Mouse (Mus musculus) heart, adult 8-10 months (tissue): ENCODE measurements around the gene Fn3krp. TPM values are rescaled to one million over a fixed set of nuclear protein-coding genes. Genes with fewer than 3 reads are reported as not detected.
A peak's percentile ranks its signal among the peaks of the same experiment; 100 is the strongest.

Experiments
- DNase-seq: peaks from one replicate; pipeline ENCODE4 v3.0.0; 2022; ENCODE audit warnings: low spot score
- total RNA-seq, 4 experiments: library from RNA; stranded (reverse); gene quantifications; 2 replicates each; pipeline ENCODE4 v1.2.4; 2022

The Fn3krp gene
- total RNA-seq = 1 to 10 TPM; 4.8 to 6.5 (median 5.4) TPM

DNA sequence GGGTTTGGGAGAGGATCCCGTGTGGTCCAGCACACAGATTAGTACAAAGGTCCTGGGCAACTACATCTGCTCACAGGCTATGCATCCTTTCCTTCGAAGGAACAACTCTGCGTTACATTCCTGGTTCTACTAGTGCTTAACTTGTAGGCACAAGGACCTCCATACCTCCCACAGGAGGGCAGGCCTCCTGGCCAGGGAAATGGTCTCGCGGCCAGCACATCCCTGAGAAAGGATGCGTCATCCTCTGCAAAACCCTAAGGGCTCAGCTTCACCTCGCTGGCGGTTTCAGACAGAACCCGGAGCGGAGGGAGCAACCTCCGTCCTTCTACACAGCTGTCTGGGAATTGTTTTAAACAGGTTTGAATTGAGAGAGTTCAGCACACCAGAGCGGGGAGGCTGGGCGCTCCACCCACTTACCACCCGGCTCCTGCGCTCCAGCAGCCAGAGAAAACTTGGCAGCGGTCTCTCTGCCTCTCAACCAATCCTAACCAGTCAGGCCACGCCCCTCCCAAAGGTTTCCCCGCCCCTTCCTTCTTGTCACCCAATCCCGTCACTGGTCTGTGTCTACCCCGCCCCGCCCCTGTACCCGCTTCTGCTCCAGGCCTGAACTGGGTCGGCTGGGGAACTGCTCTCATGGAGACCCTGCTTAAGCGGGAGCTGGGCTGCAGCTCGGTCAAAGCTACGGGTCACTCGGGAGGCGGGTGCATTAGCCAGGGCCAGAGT lies at the start of gene Fn3krp:
Fn3krp (plus strand) TSS at position 572 of the 723 bp plus-strand sequence.
- peak; percentile 100 for DNase-seq

GRCm38 (mm10) chr11:121373305-121373704 lies 47.9 kb upstream of the Fn3krp start:
- no peak for DNase-seq

DNA sequence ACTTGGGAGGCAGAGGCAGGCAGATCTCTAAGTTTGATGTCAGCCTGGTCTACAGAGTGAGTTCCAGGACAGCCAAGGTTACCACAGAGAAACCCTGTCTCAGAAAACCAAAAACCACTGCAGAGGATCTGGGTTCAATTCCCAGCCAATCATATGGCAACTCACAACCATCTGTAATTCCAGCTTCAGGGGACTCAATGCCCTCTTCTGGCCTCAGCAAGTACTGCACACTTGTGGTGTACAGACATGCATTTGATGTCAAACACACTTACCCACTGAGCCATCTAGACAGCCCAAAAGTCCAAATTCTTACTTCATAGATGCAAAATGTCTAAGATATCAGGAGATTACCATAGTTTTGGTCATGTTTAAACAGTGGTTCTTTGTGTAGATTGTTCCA lies 42.6 kb upstream of the Fn3krp start:
- no peak for DNase-seq

GRCm38 (mm10) chr11:121380294-121380693 lies 40.9 kb upstream of the Fn3krp start:
- DNase-seq = no peak

DNA sequence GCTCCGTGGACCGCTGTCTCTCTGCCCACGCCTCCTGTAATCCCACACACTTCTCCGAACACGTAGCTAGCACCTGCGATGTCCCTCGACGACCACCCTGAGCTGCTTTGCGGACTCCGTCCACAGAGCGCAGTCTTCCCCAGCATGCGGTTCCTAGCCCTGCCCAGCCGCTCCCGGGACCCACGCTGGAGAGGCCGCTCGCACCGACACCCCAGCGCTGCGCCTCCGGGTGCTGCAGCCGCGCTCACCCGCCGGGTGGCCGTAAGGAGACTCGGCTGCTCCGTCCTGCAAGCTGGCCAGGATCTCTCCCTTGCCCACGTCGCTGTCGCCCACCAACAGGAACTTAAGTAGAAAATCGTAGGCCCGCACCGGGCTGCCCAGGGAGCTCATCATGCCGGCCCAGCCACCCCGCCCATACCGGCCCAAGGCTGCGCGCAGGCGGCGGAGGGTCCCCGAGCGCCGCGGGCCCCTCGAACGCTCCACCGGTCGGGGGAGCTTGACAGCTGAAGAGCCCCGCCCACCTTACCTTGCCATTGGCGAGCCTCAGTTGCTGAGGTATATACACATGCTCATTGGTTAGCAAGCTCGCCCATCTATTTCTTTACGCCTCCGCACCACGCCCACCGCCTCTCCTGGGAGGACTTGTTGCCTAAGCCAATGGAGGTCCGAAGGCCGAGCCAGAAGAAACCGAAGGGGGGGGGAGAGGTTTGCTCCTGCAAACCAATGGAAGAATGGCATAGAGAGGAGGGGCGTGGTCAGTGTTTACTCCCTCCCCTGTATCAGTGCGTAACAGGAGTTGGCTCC lies 33.2 kb upstream of the Fn3krp start, which contains the start of gene Rab40b:
Rab40b (minus strand) TSS at position 502 of the 804 bp plus-strand sequence.
- DNase-seq = peak; percentile 87

DNA sequence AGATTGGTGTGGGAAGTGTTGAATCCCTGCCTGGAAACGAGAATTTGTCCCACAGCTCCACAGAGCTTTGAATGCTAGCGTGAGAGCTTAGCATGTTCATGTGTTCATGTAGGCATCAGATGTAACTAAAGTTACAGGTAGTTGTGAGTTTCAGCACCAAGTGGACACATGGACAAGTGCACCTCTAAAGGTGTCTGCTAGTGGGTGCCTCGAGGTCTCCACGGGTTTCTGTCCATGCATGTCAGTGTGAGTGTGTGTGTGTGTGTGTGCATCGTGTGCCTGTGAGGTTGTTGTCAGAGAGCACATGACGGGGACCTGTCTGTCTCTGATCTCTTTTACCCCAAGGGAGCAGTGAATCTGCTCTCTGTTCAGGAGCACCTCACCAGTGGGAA lies 32.7 kb upstream of the Fn3krp start:
- DNase-seq = no peak

GRCm38 (mm10) chr11:121390793-121391192 lies 30.4 kb upstream of the Fn3krp start:
- DNase-seq = no peak

DNA sequence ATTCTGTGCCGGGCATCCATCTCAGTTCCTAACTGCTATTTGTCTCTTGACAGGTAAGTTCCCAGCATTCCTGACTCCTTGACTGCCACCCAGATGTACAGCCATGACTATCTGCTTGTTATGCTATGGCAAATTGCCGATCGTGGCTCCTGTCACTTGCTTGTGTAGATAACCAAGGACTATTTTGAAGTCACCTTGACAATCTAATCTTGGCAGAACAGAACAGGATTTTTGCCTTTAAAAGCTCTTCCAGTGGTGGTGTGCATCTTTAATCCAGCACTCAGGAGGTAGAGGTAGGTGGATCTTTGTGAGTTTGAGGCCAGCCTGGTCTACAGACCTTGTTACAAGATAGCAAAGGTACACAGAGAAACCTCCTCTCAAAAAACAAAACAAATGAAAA lies 28.8 kb upstream of the Fn3krp start:
- DNase-seq = no peak

- DNase-seq = no peak
Observed at GRCm38 (mm10) chr11:121407366-121408155, 13.6 kb upstream of the Fn3krp start.

GRCm38 (mm10) chr11:121414762-121415161 lies 6.4 kb upstream of the Fn3krp start:
- DNase-seq = no peak

- no peak for DNase-seq
Observed at GRCm38 (mm10) chr11:121415351-121415750, 5.8 kb upstream of the Fn3krp start.

GRCm38 (mm10) chr11:121417971-121418370 lies 3.2 kb upstream of the Fn3krp start:
- DNase-seq = no peak

- DNase-seq = no peak
Observed at GRCm38 (mm10) chr11:121418932-121419331, 2.3 kb upstream of the Fn3krp start.

GRCm38 (mm10) chr11:121420379-121420778 lies 822 bp upstream of the Fn3krp start:
- DNase-seq = no peak

- no peak for DNase-seq
Observed at GRCm38 (mm10) chr11:121421553-121422173, 462 bp downstream of the Fn3krp start.

GRCm38 (mm10) chr11:121433397-121433796 lies 12.2 kb downstream of the Fn3krp start:
- no peak for DNase-seq

- DNase-seq = peak; percentile 88
Observed at GRCm38 (mm10) chr11:121434156-121435155, 13.3 kb downstream of the Fn3krp start, which contains the start of gene Fn3k. Gene Fn3k (plus strand): TSS chr11:121434913.

DNA sequence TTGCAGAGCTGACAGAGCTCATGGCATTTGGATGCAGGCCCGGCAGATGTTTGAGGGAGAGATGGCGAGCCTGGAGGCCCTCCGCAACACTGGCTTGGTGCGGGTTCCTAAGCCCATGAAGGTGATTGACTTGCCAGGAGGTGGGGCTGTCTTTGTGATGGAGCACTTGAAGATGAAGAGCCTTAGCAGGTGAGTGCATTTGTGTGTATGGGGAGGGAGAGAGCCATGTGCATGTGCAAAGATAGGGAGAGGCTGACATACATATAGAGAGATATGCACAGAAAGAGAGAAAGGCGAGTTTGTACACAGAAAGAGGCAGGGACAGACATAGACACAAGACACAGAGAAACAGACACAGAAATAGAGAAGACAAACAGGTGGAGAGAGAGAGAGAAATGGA lies 16.0 kb downstream of the Fn3krp start:
- no peak for DNase-seq

DNA sequence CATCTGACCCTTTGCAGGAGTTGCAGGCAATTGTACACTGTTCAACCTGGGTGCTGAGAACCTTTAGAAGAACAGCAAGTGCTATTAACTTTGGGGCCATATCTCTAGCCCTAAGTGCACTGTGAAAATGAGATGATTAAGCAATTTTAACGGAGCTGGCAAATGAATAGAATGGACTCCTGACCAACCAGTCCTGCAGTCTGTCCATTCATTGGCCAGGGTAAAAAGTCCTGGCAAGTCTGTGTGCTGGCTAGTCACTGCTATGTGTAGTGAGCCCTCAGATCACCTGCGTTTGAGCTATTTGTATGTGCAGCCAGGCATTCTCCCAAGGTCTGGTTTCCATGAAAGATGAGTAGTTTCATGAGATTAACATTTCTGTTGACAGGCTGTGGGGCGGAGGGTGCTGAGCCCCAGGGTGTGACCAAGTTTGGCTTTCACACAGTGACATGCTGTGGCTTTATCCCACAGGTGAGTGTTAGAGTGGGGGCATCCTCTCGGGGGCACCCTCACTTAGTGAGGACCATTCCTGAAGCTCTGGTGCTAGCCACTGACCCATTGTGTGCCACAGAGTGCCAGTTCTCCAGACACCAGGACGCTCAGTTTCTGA lies 18.6 kb downstream of the Fn3krp start:
- DNase-seq = no peak

DNA sequence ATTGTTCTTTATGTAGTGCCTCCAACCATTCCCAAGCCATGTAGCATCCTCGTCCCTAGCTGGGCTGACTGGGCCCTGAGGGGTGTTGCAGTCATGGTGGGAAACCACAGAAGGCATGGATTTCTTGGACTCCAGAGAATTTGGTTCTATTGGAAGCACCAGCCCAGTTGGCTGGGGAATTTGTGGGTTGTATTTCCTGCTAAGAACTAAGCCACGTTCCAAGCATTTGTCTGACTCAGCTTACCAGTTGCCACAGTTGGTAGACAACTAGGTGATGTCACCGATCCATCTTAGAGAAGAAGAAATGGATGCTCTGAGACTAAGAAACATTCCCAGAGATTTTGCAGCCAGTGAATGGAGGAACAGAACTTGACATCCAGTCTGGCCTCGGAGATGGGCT lies 20.5 kb downstream of the Fn3krp start:
- no peak for DNase-seq
